Mouse (Mus musculus): ENCODE results near the gene Rbpjl. TPM values are rescaled to one million over a fixed set of nuclear protein-coding genes. Genes with fewer than 3 reads are reported as not detected.
A peak's percentile ranks its signal among the peaks of the same experiment; 100 is the strongest.

The Rbpjl gene
- polyA plus RNA-seq (2015; fragmentation: Nextera tagmentation; extraction: Ambion mirVana), result 0.02 TPM in 2 replicates

GRCm38 (mm10) chr2:164402906-164403305 is at the start of gene Rbpjl:
Gene Rbpjl (plus strand): TSS chr2:164403141.
- Histone ChIP-seq H3K27me3 (peaks cover 92% of the 10 kb centered on the region), H3K4me1 (replicated peaks) (no peaks in the 10 kb centered on the region; the same call in 1 of the 2 replicates), H3K27ac (no peak within 1 kb of the TSS), H3K9me3 (replicated peaks) (peaks cover 3% of the 10 kb centered on the region; the same call in 1 of the 2 replicates), H3K36me3 (no peaks in the 10 kb centered on the region), H3K4me3 (replicated peaks) (no peak within 1 kb of the TSS), H3K9ac (no peak within 1 kb of the TSS), H3K4me2 (no peak within 1 kb of the TSS)
- ATAC-seq (ENCODE audit: low read depth), result peak; percentile 36; the same call in 1 of the 2 replicates
- peak; percentile 17 for DNase-seq
- 8% methylated on average over 17 of the region's 17 CpGs for whole genome bisulfite sequencing (ENCODE audit: insufficient replicate concordance)

- Histone ChIP-seq H3K4me3 (replicated peaks) (no peak overlapping the region), H3K4me2 (no peak overlapping the region), H3K9ac (no peak overlapping the region), H3K27ac (no peak overlapping the region), H3K4me1 (replicated peaks) (no peaks in the 10 kb centered on the region), H3K9me3 (replicated peaks) (no peaks in the 10 kb centered on the region), H3K27me3 (no peaks in the 10 kb centered on the region; the same call in 1 of the 2 replicates), H3K36me3 (no peaks in the 10 kb centered on the region)
- no peak for ATAC-seq (ENCODE audit: low read depth)
- WGBS (ENCODE audit: insufficient replicate concordance), result 72% methylated on average over 11 of the region's 11 CpGs
- no peak for DNase-seq
These were observed 49.6 kb upstream of the Rbpjl start for GRCm38 (mm10) chr2:164353356-164353755.

GRCm38 (mm10) chr2:164356177-164356967 is 46.6 kb upstream of the Rbpjl start:
- H3K36me3 ChIP-seq, result no peaks in the 10 kb centered on the region
- no peaks in the 10 kb centered on the region; the same call in 1 of the 2 replicates for H3K27me3 ChIP-seq
- no peak overlapping the region for H3K9ac ChIP-seq
- H3K9me3 ChIP-seq (replicated peaks), result no peaks in the 10 kb centered on the region
- H3K4me1 ChIP-seq (replicated peaks), result no peaks in the 10 kb centered on the region
- no peak overlapping the region for H3K4me2 ChIP-seq
- no peak overlapping the region for H3K4me3 ChIP-seq (replicated peaks)
- ATAC-seq (ENCODE audit: low read depth) (no peak), DNase-seq (no peak)
- 52% methylated on average over 11 of the region's 11 CpGs for WGBS (ENCODE audit: insufficient replicate concordance)
- H3K27ac ChIP-seq, result no peak overlapping the region

GRCm38 (mm10) chr2:164358373-164358772 is 44.6 kb upstream of the Rbpjl start:
- H3K27me3 ChIP-seq, result no peaks in the 10 kb centered on the region; the same call in 1 of the 2 replicates
- no peak overlapping the region for H3K4me3 ChIP-seq (replicated peaks)
- no peaks in the 10 kb centered on the region for H3K4me1 ChIP-seq (replicated peaks)
- H3K9me3 ChIP-seq (replicated peaks), result no peaks in the 10 kb centered on the region
- 64% methylated on average over 3 of the region's 3 CpGs for WGBS (ENCODE audit: insufficient replicate concordance)
- H3K4me2 ChIP-seq, result no peak overlapping the region
- no peak overlapping the region for H3K9ac ChIP-seq
- ATAC-seq (ENCODE audit: low read depth), result no peak
- no peak overlapping the region for H3K27ac ChIP-seq
- DNase-seq, result no peak
- H3K36me3 ChIP-seq, result no peaks in the 10 kb centered on the region

GRCm38 (mm10) chr2:164359031-164359430 is 43.9 kb upstream of the Rbpjl start:
- ATAC-seq (ENCODE audit: low read depth) (no peak), DNase-seq (no peak)
- H3K9ac ChIP-seq, result no peak overlapping the region
- H3K4me3 ChIP-seq (replicated peaks), result no peak overlapping the region
- 63% methylated on average over 5 of the region's 5 CpGs for WGBS (ENCODE audit: insufficient replicate concordance)
- no peak overlapping the region for H3K27ac ChIP-seq
- no peaks in the 10 kb centered on the region for H3K36me3 ChIP-seq
- H3K27me3 ChIP-seq, result no peaks in the 10 kb centered on the region; the same call in 1 of the 2 replicates
- H3K4me2 ChIP-seq, result no peak overlapping the region
- H3K4me1 ChIP-seq (replicated peaks), result no peaks in the 10 kb centered on the region
- no peaks in the 10 kb centered on the region for H3K9me3 ChIP-seq (replicated peaks)

- no peak overlapping the region for H3K27ac ChIP-seq
- H3K9me3 ChIP-seq (replicated peaks), result no peaks in the 10 kb centered on the region
- H3K4me3 ChIP-seq (replicated peaks), result no peak overlapping the region
- no peaks in the 10 kb centered on the region for H3K36me3 ChIP-seq
- H3K9ac ChIP-seq, result no peak overlapping the region
- H3K4me2 ChIP-seq, result no peak overlapping the region
- H3K4me1 ChIP-seq (replicated peaks), result no peaks in the 10 kb centered on the region
- no peak for DNase-seq
- 60% methylated on average over 5 of the region's 5 CpGs for WGBS (ENCODE audit: insufficient replicate concordance)
- no peak for ATAC-seq (ENCODE audit: low read depth)
- no peaks in the 10 kb centered on the region; the same call in 1 of the 2 replicates for H3K27me3 ChIP-seq
These were observed 43.3 kb upstream of the Rbpjl start for GRCm38 (mm10) chr2:164359668-164360067.

- 22% methylated on average over 13 of the region's 13 CpGs for WGBS (ENCODE audit: insufficient replicate concordance)
- H3K27me3 ChIP-seq, result no peaks in the 10 kb centered on the region; the same call in 1 of the 2 replicates
- H3K9ac ChIP-seq, result no peak overlapping the region
- H3K4me1 ChIP-seq (replicated peaks), result no peaks in the 10 kb centered on the region
- no peaks in the 10 kb centered on the region for H3K9me3 ChIP-seq (replicated peaks)
- DNase-seq (no peak), ATAC-seq (ENCODE audit: low read depth) (no peak)
- H3K4me2 ChIP-seq, result no peak overlapping the region
- H3K27ac ChIP-seq, result no peak overlapping the region
- no peaks in the 10 kb centered on the region for H3K36me3 ChIP-seq
- H3K4me3 ChIP-seq (replicated peaks), result no peak overlapping the region
These were observed 41.8 kb upstream of the Rbpjl start for GRCm38 (mm10) chr2:164360974-164361657.

- Histone ChIP-seq H3K9ac (no peak overlapping the region), H3K9me3 (replicated peaks) (no peaks in the 10 kb centered on the region), H3K4me2 (no peak overlapping the region), H3K27ac (no peak overlapping the region), H3K4me1 (replicated peaks) (no peaks in the 10 kb centered on the region), H3K27me3 (no peaks in the 10 kb centered on the region), H3K36me3 (no peaks in the 10 kb centered on the region), H3K4me3 (replicated peaks) (no peak overlapping the region)
- DNase-seq (no peak), ATAC-seq (ENCODE audit: low read depth) (no peak)
- WGBS (ENCODE audit: insufficient replicate concordance), result 66% methylated on average over 3 of the region's 3 CpGs
These were observed 36.0 kb upstream of the Rbpjl start for GRCm38 (mm10) chr2:164366947-164367346.

GRCm38 (mm10) chr2:164368620-164369105 is 34.3 kb upstream of the Rbpjl start:
- WGBS (ENCODE audit: insufficient replicate concordance), result 58% methylated on average over 6 of the region's 6 CpGs
- DNase-seq, result no peak

GRCm38 (mm10) chr2:164371371-164371770 is 31.6 kb upstream of the Rbpjl start:
- 68% methylated on average over 3 of the region's 3 CpGs for WGBS (ENCODE audit: insufficient replicate concordance)
- H3K27me3 ChIP-seq, result no peaks in the 10 kb centered on the region
- no peak for DNase-seq
- no peak for ATAC-seq (ENCODE audit: low read depth)
- H3K4me1 ChIP-seq (replicated peaks), result no peaks in the 10 kb centered on the region
- H3K4me2 ChIP-seq, result no peak overlapping the region
- no peak overlapping the region for H3K9ac ChIP-seq
- no peaks in the 10 kb centered on the region for H3K36me3 ChIP-seq
- H3K4me3 ChIP-seq (replicated peaks), result no peak overlapping the region
- no peaks in the 10 kb centered on the region for H3K9me3 ChIP-seq (replicated peaks)
- no peak overlapping the region for H3K27ac ChIP-seq

More at GRCm38 (mm10) chr2:164368620-164369105, 34.3 kb upstream of the Rbpjl start:
- Histone ChIP-seq H3K27me3 (no peaks in the 10 kb centered on the region), H3K27ac (no peak overlapping the region), H3K4me3 (replicated peaks) (no peak overlapping the region), H3K36me3 (no peaks in the 10 kb centered on the region), H3K4me1 (replicated peaks) (no peaks in the 10 kb centered on the region), H3K4me2 (no peak overlapping the region), H3K9me3 (replicated peaks) (no peaks in the 10 kb centered on the region), H3K9ac (no peak overlapping the region)
- ATAC-seq (ENCODE audit: low read depth), result no peak

- DNase-seq, result no peak
- H3K4me1 ChIP-seq (replicated peaks), result no peaks in the 10 kb centered on the region
These were observed 30.4 kb upstream of the Rbpjl start for GRCm38 (mm10) chr2:164372408-164373053.

More at GRCm38 (mm10) chr2:164372408-164373053, 30.4 kb upstream of the Rbpjl start:
- ATAC-seq (ENCODE audit: low read depth), result no peak
- Histone ChIP-seq H3K9me3 (replicated peaks) (no peaks in the 10 kb centered on the region), H3K27me3 (no peaks in the 10 kb centered on the region), H3K9ac (no peak overlapping the region), H3K4me3 (replicated peaks) (no peak overlapping the region), H3K36me3 (no peaks in the 10 kb centered on the region), H3K27ac (no peak overlapping the region), H3K4me2 (no peak overlapping the region)
- WGBS (ENCODE audit: insufficient replicate concordance), result 17% methylated on average over 3 of the region's 3 CpGs

Data from liver, embryonic 13.5 days (tissue).